Mouse (Mus musculus) erythroblast, adult 5-6 weeks (primary cell): Measurements from ENCODE around the gene Cpsf6. TPM values are rescaled to one million over a fixed set of nuclear protein-coding genes. Genes with fewer than 3 reads are reported as not detected.

ENCODE experiments used
- ATAC-seq: replicated peaks from 2 replicates; pipeline ENCODE4 v1.8.0; 2016; ENCODE audit warnings: moderate number of reproducible peaks, mild to moderate bottlenecking, moderate TSS enrichment, inconsistent platforms; ENCODE audit not compliant: poor library complexity, low FRiP score, severe bottlenecking
- total RNA-seq, 2 experiments: library from RNA; stranded (forward) in 1 of 2; stranded (reverse) in 1 of 2; fragments of 150-400 nt in 1 of 2; fragments of 200-764, 138-1000 nt in 1 of 2; gene quantifications; 2 replicates each; pipeline versions ENCODE4 v1.2.3 to v1.2.4; 2015 to 2017; ENCODE audit warnings: low replicate concordance in 2 of 2

Cpsf6 gene
- total RNA-seq (2015; ENCODE audit: low replicate concordance) (37.6 and 47.7 TPM in 2 replicates), total RNA-seq (2017; ENCODE audit: low replicate concordance) (36.5 and 47.0 TPM in 2 replicates)

GRCm38 (mm10) chr10:117379908-117380307, at the start of gene Cpsf6:
Gene Cpsf6 (minus strand): TSS chr10:117380015.
- no peak for ATAC-seq

GRCm38 (mm10) chr10:117426615-117426969, 46.8 kb upstream of the Cpsf6 start:
- no peak for ATAC-seq

DNA sequence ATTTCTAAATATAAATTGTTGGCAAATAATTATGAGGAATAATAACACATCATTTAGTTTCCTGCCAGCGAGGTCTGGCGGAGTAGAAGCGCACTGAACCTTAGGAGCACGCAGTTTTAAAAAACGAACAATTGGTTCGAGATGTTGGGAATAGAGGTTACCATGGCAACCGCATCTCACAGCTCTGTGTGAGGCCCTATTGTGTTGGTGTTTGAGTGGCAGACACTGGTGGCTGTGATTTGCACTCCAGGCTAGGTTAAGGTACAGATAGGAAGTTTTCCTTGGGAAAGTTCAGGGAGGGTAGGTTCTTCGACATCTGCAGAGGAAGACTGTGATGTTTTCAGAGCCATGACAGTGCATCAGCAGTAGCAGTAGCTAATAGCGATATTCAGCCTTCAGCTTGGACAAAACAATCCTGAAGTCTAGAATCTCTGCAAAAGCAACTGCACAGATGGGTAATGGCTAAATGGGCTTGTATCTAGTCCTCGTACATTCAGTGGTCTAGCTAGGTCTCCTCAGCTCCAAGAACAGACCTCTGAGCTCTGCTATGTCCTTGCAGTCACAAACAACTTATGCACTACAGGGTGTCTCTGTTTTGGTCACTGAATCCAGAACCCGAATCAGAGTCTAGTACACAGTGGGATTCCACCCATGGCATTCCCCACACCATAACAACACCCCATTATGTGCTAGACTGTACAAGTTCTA, 46.2 kb upstream of the Cpsf6 start:
- ATAC-seq, result no peak

GRCm38 (mm10) chr10:117425013-117425412, 45.2 kb upstream of the Cpsf6 start:
- no peak for ATAC-seq

- no peak for ATAC-seq
These were observed 44.5 kb upstream of the Cpsf6 start for GRCm38 (mm10) chr10:117424146-117424905.

DNA sequence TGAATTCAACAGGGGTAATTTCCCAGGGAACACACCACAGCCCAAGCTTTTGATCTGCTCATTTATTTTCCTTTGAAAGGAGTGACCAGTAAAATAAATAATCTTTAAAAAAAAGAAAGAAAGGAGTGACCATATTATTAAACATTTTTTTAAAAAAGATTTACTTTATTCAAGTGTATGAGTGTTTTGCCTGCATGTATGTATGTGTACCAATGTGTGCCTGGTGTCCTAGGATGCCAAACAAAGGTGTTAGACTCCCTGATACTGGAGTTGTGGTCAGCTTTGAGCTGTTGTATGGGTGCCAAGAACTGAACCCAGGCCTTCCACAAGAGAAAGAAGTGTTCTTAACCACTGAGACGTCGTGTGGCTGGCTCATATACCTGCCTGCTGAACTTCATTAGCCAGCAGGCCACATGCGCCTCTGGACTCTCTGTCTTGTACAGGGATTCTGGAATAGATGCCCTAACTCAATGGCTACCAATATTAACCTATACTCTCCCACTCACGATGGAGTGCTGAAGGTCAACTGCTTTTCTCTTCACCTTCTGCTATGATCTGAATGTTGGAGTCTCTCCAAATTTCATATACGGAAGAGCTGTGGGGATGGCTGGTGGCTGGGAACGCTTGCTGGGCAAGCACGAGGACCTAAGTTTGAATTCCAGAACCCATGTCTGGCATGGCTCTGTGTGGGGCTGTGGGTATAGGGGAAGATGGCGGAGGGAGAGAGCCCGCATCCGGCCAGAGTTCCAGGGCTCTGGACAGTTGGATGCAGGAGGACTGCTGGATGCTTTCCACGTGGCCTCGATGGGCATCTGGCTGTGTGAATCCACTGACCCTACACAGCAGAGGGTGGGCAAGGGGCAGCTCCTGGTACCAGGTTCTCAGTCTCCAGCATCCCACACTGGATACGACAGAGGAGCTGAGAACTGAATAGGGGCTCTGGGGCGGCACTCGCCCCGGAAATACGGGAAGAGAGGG, 43.5 kb upstream of the Cpsf6 start:
- no peak for ATAC-seq

- no peak for ATAC-seq
These were observed 42.5 kb upstream of the Cpsf6 start for GRCm38 (mm10) chr10:117422174-117422808.

GRCm38 (mm10) chr10:117421283-117422107, 41.7 kb upstream of the Cpsf6 start:
- ATAC-seq, result no peak

GRCm38 (mm10) chr10:117420502-117421282, 40.9 kb upstream of the Cpsf6 start:
- ATAC-seq, result no peak

DNA sequence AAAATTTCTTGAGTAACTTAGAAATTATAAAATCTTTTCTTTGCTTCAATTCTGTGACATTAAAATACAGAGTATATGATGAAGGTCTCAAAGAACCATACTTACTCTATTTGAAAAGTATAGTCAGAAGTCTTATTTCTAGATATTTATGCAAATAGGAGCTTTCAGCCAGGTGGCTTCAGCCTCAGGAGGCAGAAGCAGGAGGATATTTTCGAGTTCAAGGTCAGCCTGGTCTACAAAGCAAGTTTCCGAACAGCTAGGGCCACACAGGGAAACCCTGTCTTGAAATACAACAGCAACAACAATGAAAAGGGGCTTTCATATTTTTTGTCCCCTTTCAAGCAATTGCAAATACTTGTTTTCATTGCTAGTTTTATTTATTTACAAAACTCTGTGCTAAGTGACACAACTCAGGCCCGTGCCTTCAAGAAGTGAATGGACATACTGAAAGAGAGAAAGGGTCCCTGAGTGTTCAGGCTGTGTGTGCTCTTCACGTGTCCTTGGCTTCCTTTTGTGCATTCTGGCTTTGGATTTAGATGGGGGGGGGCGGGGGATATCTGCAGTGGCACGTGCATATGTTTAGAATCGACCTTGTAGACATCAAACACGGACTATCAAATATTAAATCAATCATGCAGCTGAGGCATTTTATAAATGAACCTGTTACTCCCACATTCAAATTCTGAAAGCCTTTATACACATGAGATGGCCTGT, 39.9 kb upstream of the Cpsf6 start:
- no peak for ATAC-seq

- 0 out of 2 replicates have a peak, but pooled peaks have one; percentile 15 for ATAC-seq
These were observed 38.9 kb upstream of the Cpsf6 start for GRCm38 (mm10) chr10:117418668-117419237.

- peak; percentile 52 for ATAC-seq
These were observed 38.2 kb upstream of the Cpsf6 start for GRCm38 (mm10) chr10:117417772-117418667.

DNA sequence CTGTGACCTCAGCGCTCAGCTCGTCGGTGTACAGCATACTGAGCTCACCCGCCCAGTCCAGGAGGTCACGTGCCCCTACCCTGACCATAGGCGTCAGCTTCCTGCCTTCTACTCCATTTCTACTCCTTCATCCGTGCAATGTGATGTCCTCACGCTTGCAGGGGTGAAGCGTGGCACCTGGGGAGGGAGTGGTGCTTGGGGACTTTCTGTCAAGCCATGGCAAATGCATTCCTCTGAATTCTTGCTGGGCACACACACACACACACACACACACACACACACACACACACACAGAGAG, 37.6 kb upstream of the Cpsf6 start:
- ATAC-seq, result peak; percentile 57; the same call in 1 of the 2 replicates

DNA sequence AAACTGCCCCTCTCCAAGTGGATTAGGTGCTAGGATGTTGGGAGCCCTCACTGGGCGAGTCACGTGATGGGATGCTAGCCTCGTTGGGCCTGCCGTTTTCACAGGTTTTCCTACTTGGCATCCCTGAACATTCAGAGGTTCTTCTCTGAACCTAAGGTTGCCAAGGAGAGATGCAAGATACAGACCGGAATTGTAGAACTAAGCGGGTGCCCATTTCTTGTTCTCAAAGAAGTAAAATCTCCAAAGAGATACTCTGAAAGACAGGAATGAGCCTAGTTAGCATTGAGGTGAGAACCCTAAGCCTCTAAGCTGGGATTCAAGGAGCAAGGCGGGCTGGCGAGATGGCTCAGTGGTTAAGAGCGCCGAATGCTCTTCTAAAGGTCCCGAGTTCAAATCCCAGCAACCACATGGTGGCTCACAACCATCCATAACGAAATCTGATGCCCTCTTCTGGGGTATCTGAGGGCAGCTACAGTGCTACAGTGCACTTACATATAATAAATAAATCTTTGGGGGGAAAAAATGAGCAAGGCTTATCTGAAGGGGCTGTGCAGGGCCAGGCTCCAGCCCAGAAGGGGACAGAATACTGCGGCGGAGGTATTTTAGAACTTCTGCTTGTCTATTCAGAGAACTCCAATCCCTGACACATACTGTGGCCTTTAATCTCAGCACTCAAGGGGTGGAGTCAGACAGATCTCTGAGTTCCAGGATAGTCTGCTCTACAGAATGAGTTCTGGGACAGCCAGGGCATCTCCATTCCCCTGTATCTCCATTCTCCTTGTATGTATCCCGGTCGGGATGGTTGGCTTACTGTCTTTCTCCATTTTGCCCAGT, 37.0 kb upstream of the Cpsf6 start:
- no peak for ATAC-seq

DNA sequence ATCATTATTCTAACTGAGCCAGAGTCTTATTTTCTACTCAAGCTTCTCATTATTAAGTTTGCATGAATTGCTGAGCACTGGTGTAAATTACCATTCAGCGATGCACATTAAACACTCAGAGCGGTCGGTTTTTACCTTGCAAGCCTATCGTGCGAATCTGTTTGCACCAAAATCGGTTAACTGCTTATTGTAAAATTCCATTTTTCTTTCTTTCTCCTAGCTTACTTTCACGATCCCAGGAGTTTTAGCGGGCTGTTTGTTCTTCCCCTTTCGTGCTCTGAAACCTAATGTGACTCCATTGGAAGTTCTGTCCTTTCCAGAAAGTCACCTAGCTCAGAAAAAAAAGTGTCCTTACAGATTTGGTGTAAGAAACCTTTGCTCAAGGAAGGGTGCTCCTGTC, 36.3 kb upstream of the Cpsf6 start:
- ATAC-seq, result no peak
